Mouse (Mus musculus) ZHBTc4 (cell line): ENCODE measurements at regions not wholly inside any gene's neighbourhood (a gene's known extent, or its start where the extent isn't known, plus 50 kb on each side); places are given as distances from the start of the nearest gene placed in this dataset.

ENCODE experiments used
- DNase-seq: peaks from one replicate; pipeline ENCODE4 v3.0.0-alpha.2; 2011; ENCODE audit warnings: low read depth, low spot score

- DNase-seq: no peak
Observed at GRCm38 (mm10) chr16:52746186-52746585, 292.3 kb upstream of the Alcam start.

GRCm38 (mm10) chr16:52744720-52745119 is 290.8 kb upstream of the Alcam start:
- DNase-seq: no peak

- peak; percentile 78 for DNase-seq
Observed at GRCm38 (mm10) chr16:52742166-52742565, 288.3 kb upstream of the Alcam start.

GRCm38 (mm10) chr16:52726120-52726844 is 272.4 kb upstream of the Alcam start:
- no peak for DNase-seq

- DNase-seq: peak; percentile 66
Observed at GRCm38 (mm10) chr16:52718231-52718932, 264.5 kb upstream of the Alcam start.

- no peak for DNase-seq
Observed at GRCm38 (mm10) chr16:52690272-52690671, 236.4 kb upstream of the Alcam start.

GRCm38 (mm10) chr16:52654825-52655224 is 201.0 kb upstream of the Alcam start:
- DNase-seq: no peak
